Mouse (Mus musculus) right cerebral cortex, postnatal 25 days (tissue): ENCODE data around the gene Gnptg.

Experiments
- DNase-seq: peaks from one replicate; pipeline ENCODE4 v3.0.0; 2022

Gene Gnptg

DNA sequence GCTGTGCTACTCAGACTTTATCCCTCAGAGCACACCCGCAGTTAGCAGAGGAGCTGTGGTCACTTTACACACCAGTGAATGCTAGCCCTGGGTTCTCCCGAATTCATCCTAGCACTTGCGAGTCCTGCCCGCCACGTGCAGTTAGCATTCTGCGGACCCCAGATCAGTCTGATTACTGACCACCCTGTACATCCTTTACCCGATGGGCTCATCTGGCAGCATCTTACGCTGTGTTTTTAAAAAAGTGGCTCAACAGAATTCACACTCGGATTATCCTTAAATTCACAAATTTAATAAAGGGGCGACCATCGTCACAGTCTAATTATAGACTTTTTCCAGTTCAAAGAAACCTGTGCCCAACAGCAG is 52.2 kb downstream of the Gnptg start:
- no peak for DNase-seq

DNA sequence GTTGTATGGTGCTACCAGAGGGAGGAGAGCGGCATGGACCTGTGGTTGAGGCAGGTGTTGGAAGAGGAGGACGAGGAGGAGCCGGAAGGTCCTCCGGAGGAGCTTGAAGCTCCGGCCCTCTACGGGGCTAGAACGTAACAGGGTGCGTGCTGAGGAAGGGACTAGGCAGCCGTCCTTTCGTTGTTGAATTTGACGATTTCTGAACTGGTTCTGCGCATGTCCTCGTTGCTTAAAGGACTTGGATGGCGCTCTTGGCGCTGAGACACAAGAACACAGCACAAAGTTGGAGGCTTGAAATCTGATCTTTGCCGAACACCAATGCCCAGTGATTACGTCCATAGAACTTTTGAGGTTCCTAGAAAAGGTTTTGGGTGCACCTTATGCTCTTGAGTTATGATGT is 55.0 kb downstream of the Gnptg start:
- no peak for DNase-seq

DNA sequence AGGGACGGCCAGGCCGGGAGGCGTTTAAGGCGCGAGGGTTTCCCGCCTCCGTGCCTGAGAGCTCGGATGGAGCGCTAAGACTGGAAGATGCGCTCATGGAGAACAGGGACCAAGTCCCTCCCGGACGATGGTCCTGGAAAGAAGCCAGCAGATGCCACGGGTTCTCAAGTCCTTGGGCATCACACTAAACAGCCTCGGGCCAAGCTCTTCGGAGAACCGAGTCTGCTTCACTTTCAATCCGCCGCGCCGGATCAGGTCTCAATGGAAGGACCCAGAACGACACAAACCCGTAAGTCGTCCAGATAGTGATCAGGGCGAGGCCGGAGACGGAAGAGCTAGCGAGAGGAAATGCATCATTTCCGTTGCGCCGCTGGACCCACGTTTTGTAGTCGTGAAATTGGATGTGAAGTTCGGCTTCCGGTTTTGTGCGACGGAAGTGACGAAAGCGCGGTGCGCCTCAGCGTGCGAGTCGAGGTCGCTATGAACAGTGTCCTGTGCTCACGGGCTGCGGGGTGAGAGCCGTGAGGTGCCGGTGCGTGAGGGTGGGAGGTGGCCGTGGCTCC is 55.7 kb downstream of the Gnptg start, which contains the start of gene BC003965:
Gene BC003965 (plus strand): TSS at position 426 of the 563 bp plus-strand sequence.
- DNase-seq, result peak; percentile 98
